Mouse (Mus musculus): ENCODE results near the gene Zc3h12a. TPM values are rescaled to one million over a fixed set of nuclear protein-coding genes. Genes with fewer than 3 reads are reported as not detected.

Gene Zc3h12a
- total and polyA plus RNA-seq, 3 experiments = 2.1 to 13.4 (median 7.7) TPM

GRCm38 (mm10) chr4:125145213-125145612 is 17.6 kb upstream of the Zc3h12a start:
- TF ChIP-seq JUND (conservative IDR thresholded peaks at IDR 0.05; ENCODE audit: low read depth, low read length) (no peak), IRF4 (IDR thresholded peaks at IDR 0.05; ENCODE audit: low read depth, low read length) (no peak), MEF2A (IDR thresholded peaks at IDR 0.05; ENCODE audit: borderline replicate concordance, low read depth, low read length) (no peak), ZC3H11A (IDR thresholded peaks at IDR 0.05; ENCODE audit: low read depth, low read length) (no peak)
- Histone ChIP-seq H3K79me2 (replicated peaks; ENCODE audit: control insufficient read depth, extremely low read depth, insufficient read depth, poor library complexity, severe bottlenecking) (no peaks in the 10 kb centered on the region), H3K4me3 (replicated peaks in 1 of 3; ENCODE audit: low read depth in 2 of 3, low read length in 2 of 3, poor library complexity in 1 of 3) (no peak overlapping the region), H3K9ac (ENCODE audit: insufficient read depth, low read depth) (no peak overlapping the region), H3K27ac (ENCODE audit: insufficient read depth, low read depth) (no peak overlapping the region), H3K27me3 (replicated peaks) (peaks cover 63% of the 10 kb centered on the region), H3K4me2 (ENCODE audit: insufficient read depth, low read depth, poor library complexity, severe bottlenecking) (no peak overlapping the region), H3K9me3 (replicated peaks; ENCODE audit: low read length) (peaks cover 11% of the 10 kb centered on the region), H3K4me1 (ENCODE audit: control insufficient read depth in 1 of 2, insufficient read depth in 2 of 2) (no peaks in the 10 kb centered on the region), H3K36me3 (replicated peaks in 1 of 2; ENCODE audit: control insufficient read depth in 1 of 2, insufficient read depth in 1 of 2, low read length in 1 of 2) (no peaks in the 10 kb centered on the region)
- no peak for DNase-seq (ENCODE audit: extremely low read depth)
- dilution Hi-C loops (cut with MboI; ENCODE audit: extremely low pct_ligation_motif_present, extremely low pct_unique_long_range_greater_than_20kb, low sequenced_read_pairs) = no loop called here
- in situ Hi-C loops (cut with MboI; ENCODE audit: low pct_ligation_motif_present, low pct_unique_long_range_greater_than_20kb, low sequenced_read_pairs) = no loop called here

GRCm38 (mm10) chr4:125144627-125145026 is 17.0 kb upstream of the Zc3h12a start:
- TF ChIP-seq SIN3A (IDR thresholded peaks at IDR 0.05; ENCODE audit: low read length) (no peak), MYC (IDR thresholded peaks at IDR 0.05; ENCODE audit: low read depth, low read length) (no peak), POLR2AphosphoS2 (IDR thresholded peaks at IDR 0.05; ENCODE audit: low read depth, low read length) (no peak), JUND (conservative IDR thresholded peaks at IDR 0.05; ENCODE audit: low read depth, low read length) (no peak), KAT2A (IDR thresholded peaks at IDR 0.05; ENCODE audit: insufficient replicate concordance, low read length) (no peak), TCF12 (IDR thresholded peaks at IDR 0.05; ENCODE audit: low read depth, low read length) (no peak), CHD1 (IDR thresholded peaks at IDR 0.05; ENCODE audit: low read depth, low read length) (no peak), ZC3H11A (IDR thresholded peaks at IDR 0.05; ENCODE audit: low read depth, low read length) (no peak)

GRCm38 (mm10) chr4:125144211-125144610 is 16.6 kb upstream of the Zc3h12a start:
- H3K9me3 ChIP-seq (replicated peaks; ENCODE audit: low read length) = peaks cover 11% of the 10 kb centered on the region
- H3K4me3 ChIP-seq (replicated peaks in 1 of 3; ENCODE audit: low read depth in 2 of 3, low read length in 2 of 3, poor library complexity in 1 of 3) = no peak overlapping the region
- no peak overlapping the region for H3K4me2 ChIP-seq (ENCODE audit: insufficient read depth, low read depth, poor library complexity, severe bottlenecking)
- dilution Hi-C loops (cut with MboI; ENCODE audit: extremely low pct_ligation_motif_present, extremely low pct_unique_long_range_greater_than_20kb, low sequenced_read_pairs) (no loop called here), in situ Hi-C loops (cut with MboI; ENCODE audit: low pct_ligation_motif_present, low pct_unique_long_range_greater_than_20kb, low sequenced_read_pairs) (no loop called here)
- H3K4me1 ChIP-seq (ENCODE audit: control insufficient read depth in 1 of 2, insufficient read depth in 2 of 2) = no peaks in the 10 kb centered on the region
- no peaks in the 10 kb centered on the region for H3K36me3 ChIP-seq (replicated peaks in 1 of 2; ENCODE audit: control insufficient read depth in 1 of 2, insufficient read depth in 1 of 2, low read length in 1 of 2)
- no peak for DNase-seq (ENCODE audit: extremely low read depth)
- H3K79me2 ChIP-seq (replicated peaks; ENCODE audit: control insufficient read depth, extremely low read depth, insufficient read depth, poor library complexity, severe bottlenecking) = no peaks in the 10 kb centered on the region
- H3K27ac ChIP-seq (ENCODE audit: insufficient read depth, low read depth) = no peak overlapping the region
- no peak for TF ChIP-seq MAX (IDR thresholded peaks at IDR 0.05; ENCODE audit: low read length)
- TF ChIP-seq JUND (conservative IDR thresholded peaks at IDR 0.05; ENCODE audit: low read depth, low read length) = no peak
- TF ChIP-seq MAZ (IDR thresholded peaks at IDR 0.05; ENCODE audit: low read depth, low read length) = no peak
- TF ChIP-seq POLR2AphosphoS2 (IDR thresholded peaks at IDR 0.05; ENCODE audit: low read depth, low read length) = no peak
- no peak for TF ChIP-seq ZMIZ1 (IDR thresholded peaks at IDR 0.05; ENCODE audit: low read depth, low read length)
- no peak for TF ChIP-seq JUN (IDR thresholded peaks at IDR 0.05; ENCODE audit: insufficient read depth, low read depth, low read length)
- no peak for TF ChIP-seq MXI1 (IDR thresholded peaks at IDR 0.05; ENCODE audit: low read depth, low read length)
- TF ChIP-seq MEF2A (IDR thresholded peaks at IDR 0.05; ENCODE audit: borderline replicate concordance, low read depth, low read length) = no peak
- TF ChIP-seq HCFC1 (IDR thresholded peaks at IDR 0.05; ENCODE audit: low read depth, low read length) = no peak
- TF ChIP-seq KAT2A (IDR thresholded peaks at IDR 0.05; ENCODE audit: insufficient replicate concordance, low read length) = no peak
- no peak for TF ChIP-seq MYC (IDR thresholded peaks at IDR 0.05; ENCODE audit: low read depth, low read length)
- no peak for TF ChIP-seq IRF4 (IDR thresholded peaks at IDR 0.05; ENCODE audit: low read depth, low read length)
- TF ChIP-seq ZKSCAN1 (IDR thresholded peaks at IDR 0.05; ENCODE audit: borderline replicate concordance, low read depth, low read length) = no peak
- no peak for TF ChIP-seq TCF12 (IDR thresholded peaks at IDR 0.05; ENCODE audit: low read depth, low read length)
- TF ChIP-seq SMC3 (IDR thresholded peaks at IDR 0.05; ENCODE audit: low read depth, low read length) = no peak
- TF ChIP-seq RCOR1 (conservative IDR thresholded peaks at IDR 0.05; ENCODE audit: low read depth, low read length) = no peak
- no peak for TF ChIP-seq CHD2 (IDR thresholded peaks at IDR 0.05; ENCODE audit: low read length)
- no peak for TF ChIP-seq POLR2A (IDR thresholded peaks at IDR 0.05; ENCODE audit: low read depth, low read length)
- no peak for TF ChIP-seq EP300 (IDR thresholded peaks at IDR 0.05; ENCODE audit: low read length)
- no peak for TF ChIP-seq ZNF384 (IDR thresholded peaks at IDR 0.05; ENCODE audit: low read depth, low read length)
- H3K9ac ChIP-seq (ENCODE audit: insufficient read depth, low read depth) = no peak overlapping the region
- peaks cover 55% of the 10 kb centered on the region for H3K27me3 ChIP-seq (replicated peaks)

More at GRCm38 (mm10) chr4:125144627-125145026, 17.0 kb upstream of the Zc3h12a start:
- in situ Hi-C loops (cut with MboI; ENCODE audit: low pct_ligation_motif_present, low pct_unique_long_range_greater_than_20kb, low sequenced_read_pairs) (no loop called here), dilution Hi-C loops (cut with MboI; ENCODE audit: extremely low pct_ligation_motif_present, extremely low pct_unique_long_range_greater_than_20kb, low sequenced_read_pairs) (no loop called here)
- Histone ChIP-seq H3K27ac (ENCODE audit: insufficient read depth, low read depth) (no peak overlapping the region), H3K9me3 (replicated peaks; ENCODE audit: low read length) (peaks cover 11% of the 10 kb centered on the region), H3K9ac (ENCODE audit: insufficient read depth, low read depth) (no peak overlapping the region), H3K27me3 (replicated peaks) (peaks cover 59% of the 10 kb centered on the region), H3K4me1 (ENCODE audit: control insufficient read depth in 1 of 2, insufficient read depth in 2 of 2) (no peaks in the 10 kb centered on the region), H3K36me3 (replicated peaks in 1 of 2; ENCODE audit: control insufficient read depth in 1 of 2, insufficient read depth in 1 of 2, low read length in 1 of 2) (no peaks in the 10 kb centered on the region), H3K4me2 (ENCODE audit: insufficient read depth, low read depth, poor library complexity, severe bottlenecking) (no peak overlapping the region), H3K79me2 (replicated peaks; ENCODE audit: control insufficient read depth, extremely low read depth, insufficient read depth, poor library complexity, severe bottlenecking) (no peaks in the 10 kb centered on the region), H3K4me3 (replicated peaks in 1 of 3; ENCODE audit: low read depth in 2 of 3, low read length in 2 of 3, poor library complexity in 1 of 3) (no peak overlapping the region)
- no peak for DNase-seq (ENCODE audit: extremely low read depth)
